Mouse (Mus musculus) G1E (cell line): ENCODE results near the gene Scaf4. TPM values are rescaled to one million over a fixed set of nuclear protein-coding genes. Genes with fewer than 3 reads are reported as not detected.

Experiments
- ATAC-seq: 2 replicates; pipeline ENCODE4 v1.8.0; 2016; ENCODE audit warnings: mild to moderate bottlenecking; ENCODE audit not compliant: insufficient number of reproducible peaks, poor library complexity, low FRiP score, severe bottlenecking; ENCODE audit errors: extremely low read depth
- DNase-seq: peaks from one replicate; pipeline ENCODE4 v3.0.0; 2012; ENCODE audit warnings: low spot score
- H3K27me3 ChIP-seq: 2 replicates; pipeline ENCODE4 v1.6.1; 2012; ENCODE audit warnings: mild to moderate bottlenecking, low read length, inconsistent platforms; ENCODE audit not compliant: insufficient read depth
- H3K36me3 ChIP-seq: replicated peaks from 2 replicates; pipeline ENCODE3; 2012; ENCODE audit warnings: mild to moderate bottlenecking, inconsistent platforms
- H3K4me1 ChIP-seq: 2 replicates; pipeline ENCODE4 v1.6.1; 2012; ENCODE audit warnings: low read depth, low read length, inconsistent platforms, mixed read lengths; ENCODE audit not compliant: insufficient read depth
- H3K4me3 ChIP-seq: 2 replicates; pipeline ENCODE4 v1.5.1; 2012; ENCODE audit warnings: low read depth, mild to moderate bottlenecking, inconsistent platforms, low read length, moderate library complexity, mixed read lengths
- H3K9me3 ChIP-seq: replicated peaks from 2 replicates; pipeline ENCODE4 v1.6.1; 2012; ENCODE audit warnings: inconsistent platforms
- CTCF ChIP-seq: IDR thresholded peaks from 2 replicates; pipeline ENCODE4 v1.5.1; 2012; ENCODE audit warnings: low read depth, low read length, inconsistent platforms, mixed read lengths
- GATA1 ChIP-seq: IDR thresholded peaks from 2 replicates; pipeline ENCODE4 v1.6.1; 2012; ENCODE audit warnings: borderline replicate concordance, low read length, inconsistent platforms, mixed read lengths
- GATA2 ChIP-seq: IDR thresholded peaks from 2 replicates; pipeline ENCODE4 v1.6.1; 2012; ENCODE audit warnings: low read depth, low read length, inconsistent platforms, borderline replicate concordance
- POLR2AphosphoS5 ChIP-seq: IDR thresholded peaks from 2 replicates; pipeline ENCODE4 v1.6.1; 2012; ENCODE audit warnings: low read depth, low read length, inconsistent platforms; ENCODE audit not compliant: insufficient replicate concordance
- TAL1 ChIP-seq: conservative IDR thresholded peaks from 2 replicates; pipeline ENCODE4 v1.6.1; 2012; ENCODE audit warnings: low read depth, low read length, inconsistent platforms, mixed read lengths
- polyA plus RNA-seq: library from polyadenylated mRNA; stranded (reverse); fragments of >175 nt; gene quantifications from 2 replicates; pipeline ENCODE4 v1.2.3, GENCODE M21; 2012
- total RNA-seq, 2 experiments: library from RNA; stranded (forward) in 1 of 2; stranded (reverse) in 1 of 2; fragments of 200-1000 nt in 1 of 2; fragments of >200 nt in 1 of 2; fragmentation: Nextera tagmentation in 1 of 2; gene quantifications; 2 replicates each; pipeline ENCODE4 v1.2.3; 2014 to 2017

Scaf4 gene
- total RNA-seq (2014; fragmentation: Nextera tagmentation) (186 and 193 TPM in 2 replicates), total RNA-seq (2017) (12.2 and 14.8 TPM in 2 replicates), polyA plus RNA-seq (215 and 227 TPM in 2 replicates)

- Histone ChIP-seq H3K36me3 (peaks cover 15% of the 10 kb centered on the region), H3K27me3 (no peaks in the 10 kb centered on the region), H3K4me3 (peak within 1 kb of the TSS; percentile 97), H3K9me3 (no peaks in the 10 kb centered on the region), H3K4me1 (peaks cover 49% of the 10 kb centered on the region)
- TF ChIP-seq CTCF (no peak), GATA2 (no peak), GATA1 (no peak), TAL1 (no peak), POLR2AphosphoS5 (no peak)
- ATAC-seq (peak; percentile 82), DNase-seq (peak; percentile 91)
Measured at GRCm38 (mm10) chr16:90283905-90284891, at the start of gene Scaf4. TSS of gene Scaf4 (minus strand) at chr16:90284503.

GRCm38 (mm10) chr16:90332553-90332952 lies 48.2 kb upstream of the Scaf4 start:
- no peak for DNase-seq
- Histone ChIP-seq H3K4me3 (no peak overlapping the region), H3K27me3 (no peaks in the 10 kb centered on the region), H3K4me1 (no peaks in the 10 kb centered on the region), H3K9me3 (peaks cover 12% of the 10 kb centered on the region), H3K36me3 (no peaks in the 10 kb centered on the region)
- TF ChIP-seq POLR2AphosphoS5 (no peak), TAL1 (no peak), CTCF (no peak)
- ATAC-seq: no peak

- peaks cover 9% of the 10 kb centered on the region for H3K9me3 ChIP-seq
- no peak for DNase-seq
Measured at GRCm38 (mm10) chr16:90330979-90331378, 46.7 kb upstream of the Scaf4 start.

GRCm38 (mm10) chr16:90329511-90329910 lies 45.2 kb upstream of the Scaf4 start:
- no peak for TF ChIP-seq GATA2
- TF ChIP-seq TAL1: no peak
- TF ChIP-seq GATA1: no peak
- no peak for TF ChIP-seq CTCF
- no peak for TF ChIP-seq POLR2AphosphoS5
- Histone ChIP-seq H3K4me3 (no peak overlapping the region), H3K27me3 (no peaks in the 10 kb centered on the region), H3K36me3 (no peaks in the 10 kb centered on the region), H3K9me3 (peaks cover 5% of the 10 kb centered on the region), H3K4me1 (no peaks in the 10 kb centered on the region)
- DNase-seq (no peak), ATAC-seq (no peak)

More at GRCm38 (mm10) chr16:90330979-90331378, 46.7 kb upstream of the Scaf4 start:
- no peaks in the 10 kb centered on the region for H3K27me3 ChIP-seq
- ATAC-seq: no peak
- H3K4me1 ChIP-seq: no peaks in the 10 kb centered on the region
- H3K4me3 ChIP-seq: no peak overlapping the region
- no peaks in the 10 kb centered on the region for H3K36me3 ChIP-seq
- TF ChIP-seq POLR2AphosphoS5: no peak
- TF ChIP-seq GATA2: no peak
- TF ChIP-seq TAL1: no peak
- no peak for TF ChIP-seq GATA1

GRCm38 (mm10) chr16:90322850-90323528 lies 38.7 kb upstream of the Scaf4 start:
- Histone ChIP-seq H3K27me3 (no peaks in the 10 kb centered on the region), H3K4me3 (no peak overlapping the region), H3K36me3 (no peaks in the 10 kb centered on the region), H3K9me3 (no peaks in the 10 kb centered on the region), H3K4me1 (no peaks in the 10 kb centered on the region)
- no peak for ATAC-seq
- peak; percentile 57 for TF ChIP-seq CTCF
- no peak for TF ChIP-seq GATA2
- no peak for DNase-seq

GRCm38 (mm10) chr16:90319321-90319720 lies 35.0 kb upstream of the Scaf4 start:
- H3K4me3 ChIP-seq: no peak overlapping the region
- H3K27me3 ChIP-seq: no peaks in the 10 kb centered on the region
- 0 out of 2 replicates have a peak, but pooled peaks cover 2% of the 10 kb centered on the region for H3K9me3 ChIP-seq
- no peak for TF ChIP-seq GATA1
- no peak for TF ChIP-seq TAL1
- no peak for TF ChIP-seq POLR2AphosphoS5
- TF ChIP-seq GATA2: no peak
- no peak for TF ChIP-seq CTCF
- no peaks in the 10 kb centered on the region for H3K36me3 ChIP-seq
- ATAC-seq: no peak
- no peaks in the 10 kb centered on the region for H3K4me1 ChIP-seq
- no peak for DNase-seq
